Mouse (Mus musculus) limb, embryonic 14.5 days (tissue): ENCODE measurements at regions not wholly inside any gene's neighbourhood (a gene's known extent, or its start where the extent isn't known, plus 50 kb on each side); places are given as distances from the start of the nearest gene placed in this dataset.
"Not testable (repeated sequence)": the region's sequence is repeated elsewhere in the genome, so short reads cannot be mapped to it uniquely, and the experiment has no call there.

Experiments
- ATAC-seq: fragments of 200-750 bp; cut with Nextera tagmentation; 2 replicates; pipeline ENCODE4 v1.8.0; 2017; ENCODE audit warnings: low read depth, moderate number of reproducible peaks, moderate TSS enrichment; ENCODE audit not compliant: low FRiP score
- DNase-seq: peaks from one replicate; pipeline ENCODE4 v3.0.0-alpha.2; 2015; ENCODE audit warnings: low spot score
- H3K27ac ChIP-seq: fragments of 300-500 bp; sonication (generic); replicated peaks from 2 replicates; pipeline ENCODE4 v1.5.1; 2014; ENCODE audit warnings: low read depth, mild to moderate bottlenecking, low read length, moderate library complexity, mixed read lengths
- H3K27me3 ChIP-seq: fragments of 300-500 bp; sonication (generic); 2 replicates; pipeline ENCODE4 v1.6.1; 2014; ENCODE audit warnings: low read length, mixed read lengths; ENCODE audit not compliant: control insufficient read depth, insufficient read depth
- H3K36me3 ChIP-seq: fragments of 300-500 bp; sonication (generic); 2 replicates; pipeline ENCODE4 v1.6.1; 2014; ENCODE audit warnings: mild to moderate bottlenecking, low read length, moderate library complexity, mixed read lengths; ENCODE audit not compliant: control insufficient read depth, insufficient read depth
- H3K4me1 ChIP-seq: fragments of 300-500 bp; sonication (generic); 2 replicates; pipeline ENCODE4 v1.6.1; 2014; ENCODE audit warnings: antibody characterized with exemption, low read length, mixed read lengths; ENCODE audit not compliant: control insufficient read depth, insufficient read depth
- H3K4me2 ChIP-seq: fragments of 300-500 bp; sonication (generic); replicated peaks from 2 replicates; pipeline ENCODE4 v1.6.1; 2014; ENCODE audit warnings: low read depth, mild to moderate bottlenecking, low read length, moderate library complexity; ENCODE audit not compliant: severe bottlenecking
- H3K4me3 ChIP-seq: fragments of 300-500 bp; sonication (generic); replicated peaks from 2 replicates; pipeline ENCODE4 v1.5.1; 2014; ENCODE audit warnings: low read length
- H3K9ac ChIP-seq: fragments of 300-500 bp; sonication (generic); 2 replicates; pipeline ENCODE4 v1.6.1; 2014; ENCODE audit warnings: mild to moderate bottlenecking, low read depth, low read length, moderate library complexity; ENCODE audit not compliant: severe bottlenecking
- H3K9me3 ChIP-seq: fragments of 300-500 bp; sonication (generic); 2 replicates; pipeline ENCODE4 v1.6.1; 2016; ENCODE audit warnings: low read length; ENCODE audit not compliant: control insufficient read depth
- POLR2A ChIP-seq: fragments of 200-500 bp; IDR thresholded peaks from 2 replicates; pipeline ENCODE4 v1.8.0; 2012; ENCODE audit warnings: inconsistent platforms, mild to moderate bottlenecking, moderate library complexity, borderline replicate concordance; ENCODE audit not compliant: insufficient read depth, insufficient read length; ENCODE audit errors: extremely low read depth
- WGBS: fragments of 180-500 bp; shearing (Covaris S2); extraction: QIAGEN DNeasy Blood & Tissue Kit; methylation state at CpG from one replicate; pipeline ENCODE4 v1.1.7; 2014; 5-methylcytosine and 5-hydroxymethylcytosine counted together

DNA sequence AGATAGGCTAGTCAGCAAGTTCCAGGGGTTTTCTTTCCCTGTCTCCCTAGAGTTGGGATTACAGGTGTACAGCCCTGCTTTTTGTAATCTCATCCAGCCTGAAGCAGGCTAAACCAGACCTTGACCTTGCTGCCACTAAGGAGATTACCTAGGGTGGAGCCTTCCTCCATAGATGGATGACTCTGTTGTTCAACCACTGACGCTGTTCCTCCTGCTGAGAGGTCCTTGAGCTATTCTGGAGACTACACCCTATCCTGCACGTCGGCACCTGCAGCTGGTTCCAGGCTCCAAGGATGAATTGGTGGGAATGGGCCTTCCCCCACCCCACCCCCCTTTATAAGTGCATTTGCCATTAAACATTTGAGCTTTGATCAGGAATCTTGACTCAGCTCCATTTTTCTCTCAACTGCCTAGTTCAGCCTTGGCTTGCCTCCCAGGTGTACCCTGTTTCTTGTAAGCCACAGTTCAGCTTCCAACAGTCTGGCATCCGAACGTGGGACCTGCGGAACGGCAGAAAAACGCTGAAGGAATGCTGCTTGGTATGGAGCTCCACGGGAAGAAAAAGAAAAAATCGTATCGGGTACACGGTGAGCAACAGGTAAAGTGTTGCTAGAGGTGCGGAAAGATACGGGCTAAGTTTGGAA, 131.7 kb upstream of the Ube2e1 start:
- ATAC-seq (no peak), DNase-seq (no peak)
- Histone ChIP-seq H3K27me3 (no peaks in the 10 kb centered on the region), H3K4me3 (peak overlapping the region; percentile 10; the same call in 1 of the 2 replicates), H3K4me1 (0 out of 2 replicates have a peak, but pooled peaks cover 1% of the 10 kb centered on the region), H3K9me3 (no peaks in the 10 kb centered on the region), H3K9ac (no peak overlapping the region), H3K4me2 (peak overlapping the region; percentile 43), H3K27ac (no peak overlapping the region), H3K36me3 (no peaks in the 10 kb centered on the region)
- no peak for TF ChIP-seq POLR2A
- 36% methylated on average over 14 of the region's 14 CpGs for WGBS

DNA sequence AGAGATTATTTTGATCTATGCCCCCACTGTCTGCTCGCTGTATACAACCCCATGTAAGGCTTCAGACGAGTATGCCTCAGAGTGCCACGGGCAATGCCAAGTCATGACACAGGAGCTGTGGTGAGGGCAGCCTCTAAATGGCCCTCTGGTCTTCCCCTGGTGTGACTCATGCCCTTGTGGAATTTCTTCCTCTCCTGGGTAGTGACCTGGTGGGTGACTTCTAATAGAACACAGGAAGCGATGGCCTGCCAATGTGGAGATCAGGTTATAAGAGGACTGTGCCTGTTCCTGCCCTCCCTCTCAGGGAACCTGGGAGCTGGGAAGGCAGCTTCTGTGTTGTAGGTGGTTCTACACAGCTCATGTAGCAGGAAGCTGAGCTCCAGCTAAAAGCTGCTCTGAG, 130.7 kb upstream of the Ube2e1 start:
- Histone ChIP-seq H3K4me3 (no peak overlapping the region), H3K4me2 (no peak overlapping the region), H3K27me3 (no peaks in the 10 kb centered on the region), H3K4me1 (no peaks in the 10 kb centered on the region), H3K9ac (no peak overlapping the region), H3K27ac (no peak overlapping the region), H3K36me3 (no peaks in the 10 kb centered on the region), H3K9me3 (no peaks in the 10 kb centered on the region)
- DNase-seq: no peak
- 88% methylated on average over 4 of the region's 4 CpGs for WGBS
- no peak for TF ChIP-seq POLR2A
- ATAC-seq: no peak

DNA sequence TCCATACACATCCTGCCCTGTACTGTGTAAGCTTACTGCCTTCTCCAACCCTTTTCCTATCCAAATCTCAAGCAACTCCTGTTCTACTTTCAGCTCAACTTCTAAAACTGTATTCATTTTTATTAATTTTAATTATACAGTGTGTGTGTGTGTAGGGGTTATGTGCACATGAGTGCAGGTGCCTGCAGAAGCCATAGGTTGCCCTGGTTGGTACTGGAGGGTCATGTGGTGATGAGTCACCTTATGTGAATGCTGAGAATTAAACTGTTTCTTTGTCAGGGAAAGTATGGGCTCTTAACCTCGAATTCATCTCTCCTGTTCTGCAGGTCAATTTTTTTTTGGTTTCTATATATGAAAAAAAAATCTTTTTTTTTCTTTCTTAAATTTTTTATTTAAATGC, 117.0 kb upstream of the Ube2e1 start:
- ATAC-seq (no peak), DNase-seq (no peak)
- WGBS: 73% methylated on average over 1 of the region's 1 CpGs
- Histone ChIP-seq H3K36me3 (no peaks in the 10 kb centered on the region), H3K4me3 (no peak overlapping the region), H3K9me3 (no peaks in the 10 kb centered on the region), H3K27me3 (no peaks in the 10 kb centered on the region), H3K4me2 (no peak overlapping the region), H3K27ac (no peak overlapping the region), H3K4me1 (no peaks in the 10 kb centered on the region), H3K9ac (no peak overlapping the region)
- TF ChIP-seq POLR2A: no peak

DNA sequence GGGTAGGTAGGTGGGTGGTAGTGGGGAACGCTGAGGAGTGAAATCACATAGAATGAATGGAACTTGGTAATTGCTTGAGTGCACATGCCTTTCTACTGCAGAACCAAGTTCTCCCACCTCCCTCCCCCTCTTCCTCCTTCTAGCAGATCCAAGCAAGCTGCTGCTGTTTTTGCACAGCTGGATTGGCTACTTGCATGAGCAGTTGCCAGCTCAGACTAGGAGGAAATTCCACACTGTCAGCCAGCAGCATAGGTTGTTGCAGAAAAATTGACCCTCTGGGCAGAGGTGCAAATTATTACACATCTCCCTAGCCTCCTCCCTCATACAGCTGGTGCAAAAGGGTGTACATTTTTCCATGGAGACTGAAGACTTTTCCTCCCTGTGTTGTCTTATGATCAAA, 112.8 kb upstream of the Ube2e1 start:
- no peaks in the 10 kb centered on the region for H3K9me3 ChIP-seq
- WGBS: 84% methylated on average over 1 of the region's 1 CpGs
- DNase-seq (no peak), ATAC-seq (no peak)
- H3K4me2 ChIP-seq: no peak overlapping the region
- H3K9ac ChIP-seq: no peak overlapping the region
- no peak overlapping the region for H3K27ac ChIP-seq
- no peaks in the 10 kb centered on the region for H3K4me1 ChIP-seq
- H3K36me3 ChIP-seq: no peaks in the 10 kb centered on the region
- H3K4me3 ChIP-seq: no peak overlapping the region
- TF ChIP-seq POLR2A: no peak
- H3K27me3 ChIP-seq: no peaks in the 10 kb centered on the region

DNA sequence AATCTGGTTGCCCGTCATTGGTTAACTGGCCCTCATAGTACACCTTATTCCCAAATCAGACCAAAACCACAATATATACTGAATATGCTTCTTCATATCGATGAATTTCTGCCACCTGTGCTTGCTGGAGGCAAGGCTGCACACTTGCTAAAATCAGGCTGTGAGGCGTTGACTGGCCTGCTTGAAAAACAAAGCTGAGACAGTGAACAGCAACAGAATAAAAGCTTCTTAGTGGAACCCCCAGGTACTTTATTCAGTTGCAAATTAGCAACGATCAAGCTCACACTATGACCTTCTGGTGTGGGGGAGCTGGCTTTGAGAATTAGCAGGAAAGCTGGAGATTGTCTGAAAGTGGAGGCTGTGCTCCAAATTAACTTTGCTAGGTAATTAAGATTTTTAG, 97.3 kb upstream of the Ube2e1 start:
- DNase-seq, H3K27me3 ChIP-seq, H3K9ac ChIP-seq, H3K4me1 ChIP-seq, H3K9me3 ChIP-seq, H3K36me3 ChIP-seq, H3K4me2 ChIP-seq, ATAC-seq, H3K4me3 ChIP-seq, H3K27ac ChIP-seq: not testable (repeated sequence)
- WGBS: 45% methylated on average over 4 of the region's 4 CpGs

DNA sequence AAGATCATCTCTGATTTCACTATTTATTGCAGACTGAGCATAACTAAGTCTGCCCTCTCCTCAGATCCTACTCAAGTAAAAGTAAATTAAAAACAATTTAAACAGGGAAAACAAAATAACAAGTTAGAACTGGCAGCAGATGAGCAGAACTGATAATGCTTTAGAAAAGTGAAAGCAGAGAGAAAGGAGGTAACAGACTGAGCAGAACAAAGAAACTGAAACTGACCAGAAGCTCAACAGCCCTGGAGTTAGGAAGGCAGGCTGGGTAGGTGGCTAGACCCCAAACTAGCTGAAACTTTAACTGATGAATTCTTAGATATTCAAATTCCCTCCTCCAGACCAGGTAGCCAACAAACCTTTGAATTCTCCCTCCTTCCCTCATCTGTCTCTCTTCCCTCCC, 94.2 kb upstream of the Ube2e1 start:
- Histone ChIP-seq H3K4me1 (no peaks in the 10 kb centered on the region), H3K36me3 (no peaks in the 10 kb centered on the region), H3K4me2 (no peak overlapping the region), H3K4me3 (no peak overlapping the region), H3K27me3 (no peaks in the 10 kb centered on the region), H3K9ac (no peak overlapping the region), H3K27ac (no peak overlapping the region), H3K9me3 (no peaks in the 10 kb centered on the region)
- ATAC-seq (no peak), DNase-seq (no peak)
- no peak for TF ChIP-seq POLR2A
